Mouse (Mus musculus): Measurements from ENCODE around the gene Rab23.

The Rab23 gene

GRCm38 (mm10) chr1:33766520-33767508, 47.1 kb downstream of the Rab23 start:
- DNase-seq (ENCODE audit: low spot score in 2 of 2) = no peak

- no peak for DNase-seq (ENCODE audit: low spot score in 2 of 2)
Measured at GRCm38 (mm10) chr1:33768091-33768787, 48.6 kb downstream of the Rab23 start.

- DNase-seq (ENCODE audit: low spot score in 2 of 2) = no peak
Measured at GRCm38 (mm10) chr1:33768827-33769226, 49.1 kb downstream of the Rab23 start.

- no peak for DNase-seq (ENCODE audit: low spot score in 2 of 2)
Measured at GRCm38 (mm10) chr1:33771621-33772020, 51.9 kb downstream of the Rab23 start.

- no peak for DNase-seq (ENCODE audit: low spot score in 2 of 2)
Measured at GRCm38 (mm10) chr1:33772106-33772505, 52.4 kb downstream of the Rab23 start.

- DNase-seq (ENCODE audit: low spot score in 2 of 2) = no peak
Measured at GRCm38 (mm10) chr1:33776175-33776611, 56.5 kb downstream of the Rab23 start.

- no peak for DNase-seq (ENCODE audit: low spot score in 2 of 2)
Measured at GRCm38 (mm10) chr1:33784561-33784960, 64.9 kb downstream of the Rab23 start.

GRCm38 (mm10) chr1:33788072-33788471, 68.4 kb downstream of the Rab23 start:
- no peak for DNase-seq (ENCODE audit: low spot score in 2 of 2)

GRCm38 (mm10) chr1:33788493-33788892, 68.8 kb downstream of the Rab23 start:
- DNase-seq (ENCODE audit: low spot score in 2 of 2) = no peak

All from cerebellum, postnatal 4 days (tissue).